Mouse (Mus musculus) heart, adult 2 months (tissue): ENCODE data around the gene Cacybp.

Source experiments
- CTCF ChIP-seq: fragments of 200-600 bp; IDR thresholded peaks from 2 replicates; pipeline ENCODE4 v1.8.1; 2022; ENCODE audit warnings: antibody characterized with exemption, mild to moderate bottlenecking, moderate library complexity
- POLR2A ChIP-seq: fragments of 200-500 bp; IDR thresholded peaks from 2 replicates; pipeline ENCODE4 v1.6.1; 2011; ENCODE audit warnings: mild to moderate bottlenecking, low read depth, low read length, control low read depth; ENCODE audit not compliant: insufficient read depth

GRCm38 (mm10) chr1:160166600-160166999, 46.1 kb downstream of the Cacybp start:
- TF ChIP-seq POLR2A (no peak), CTCF (no peak)
